Mouse (Mus musculus) heart, postnatal 36 days (tissue): Measurements from ENCODE around the gene Fcgrt. TPM values are rescaled to one million over a fixed set of nuclear protein-coding genes. Genes with fewer than 3 reads are reported as not detected.
A peak's percentile ranks its signal among the peaks of the same experiment; 100 is the strongest.
"Not testable (repeated sequence)": the region's sequence is repeated elsewhere in the genome, so short reads cannot be mapped to it uniquely, and the experiment has no call there.

Experiments
- DNase-seq, 2 experiments: peaks; one replicate each; pipeline ENCODE4 v3.0.0; 2021 to 2022
- intact Hi-C: fragments of 180-260 bp; cut with DNase I; formaldehyde crosslinking; loops from one replicate; pipeline ENCODE4 v1.15.1; 2025
- total RNA-seq, 2 experiments: library from RNA; stranded (reverse); gene quantifications; 2 replicates each; pipeline ENCODE4 v1.2.3; 2021

Gene Fcgrt
- total RNA-seq, 2 experiments from 2014 or later, result 77.1 to 84.5 TPM

DNA sequence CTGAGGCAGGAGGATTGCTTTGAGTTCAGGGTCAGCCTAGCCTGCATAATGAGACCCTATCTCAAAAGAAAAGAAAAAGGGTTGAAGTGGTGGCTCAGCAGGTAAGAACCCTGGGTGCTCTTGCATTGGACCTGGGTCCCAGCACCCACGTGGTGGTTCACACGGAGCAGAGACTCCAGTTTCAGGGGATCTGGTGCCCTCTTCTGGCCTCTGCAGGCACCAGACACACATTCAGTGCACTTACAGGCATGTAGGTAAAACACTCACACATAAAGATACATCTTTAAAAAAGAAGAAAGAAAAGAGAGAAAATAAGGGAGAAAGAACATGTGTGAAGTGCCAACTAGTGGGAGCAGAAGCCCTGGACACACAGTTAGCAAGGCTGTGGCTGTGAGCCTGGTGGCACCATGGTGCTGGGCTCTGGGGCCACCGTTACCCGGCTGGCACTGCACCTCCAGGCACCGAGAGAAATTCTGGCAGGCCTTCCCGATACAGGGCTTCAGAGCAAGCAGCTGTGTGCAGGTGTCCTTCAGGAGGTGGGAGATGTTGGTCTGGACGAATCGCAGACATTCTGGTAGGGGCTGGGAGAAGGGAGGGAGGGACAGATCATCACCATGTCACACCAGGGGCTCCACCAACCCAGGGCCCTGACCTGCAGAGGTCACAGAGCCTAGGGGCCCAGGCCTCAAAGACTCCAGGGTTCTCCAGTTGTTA lies 30.0 kb upstream of the Fcgrt start:
- DNase-seq, result no peak
- intact Hi-C loops, result no loop called here

DNA sequence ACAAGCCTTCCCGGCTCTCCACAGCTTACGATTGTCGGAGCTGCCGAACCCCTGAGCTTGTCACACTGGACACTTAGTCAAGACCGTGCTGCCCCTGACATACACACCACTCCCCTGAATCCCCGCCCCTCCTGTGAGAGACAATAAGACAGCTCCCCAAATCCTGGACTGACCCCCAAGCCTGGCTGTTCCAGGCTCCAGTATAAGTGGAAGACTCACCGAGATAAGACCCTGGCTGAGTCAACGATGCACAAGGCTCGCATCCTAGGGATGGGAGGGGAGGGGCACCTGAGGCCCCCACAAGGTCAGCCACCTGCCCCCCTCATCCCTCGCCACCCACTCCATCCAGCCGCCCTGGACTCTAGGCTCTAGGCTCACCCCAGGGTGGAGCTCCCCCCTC lies 28.2 kb upstream of the Fcgrt start:
- intact Hi-C loops, result no loop called here
- DNase-seq, result no peak

- DNase-seq, result no peak
These were observed 26.3 kb upstream of the Fcgrt start for GRCm38 (mm10) chr7:45129776-45130512.

GRCm38 (mm10) chr7:45129318-45129717 lies 25.7 kb upstream of the Fcgrt start:
- intact Hi-C loops, result no loop called here
- DNase-seq, result peak in 1 of 2 experiments; percentile 68

More at GRCm38 (mm10) chr7:45129776-45130512, 26.3 kb upstream of the Fcgrt start:
- intact Hi-C loops, result no loop called here

DNA sequence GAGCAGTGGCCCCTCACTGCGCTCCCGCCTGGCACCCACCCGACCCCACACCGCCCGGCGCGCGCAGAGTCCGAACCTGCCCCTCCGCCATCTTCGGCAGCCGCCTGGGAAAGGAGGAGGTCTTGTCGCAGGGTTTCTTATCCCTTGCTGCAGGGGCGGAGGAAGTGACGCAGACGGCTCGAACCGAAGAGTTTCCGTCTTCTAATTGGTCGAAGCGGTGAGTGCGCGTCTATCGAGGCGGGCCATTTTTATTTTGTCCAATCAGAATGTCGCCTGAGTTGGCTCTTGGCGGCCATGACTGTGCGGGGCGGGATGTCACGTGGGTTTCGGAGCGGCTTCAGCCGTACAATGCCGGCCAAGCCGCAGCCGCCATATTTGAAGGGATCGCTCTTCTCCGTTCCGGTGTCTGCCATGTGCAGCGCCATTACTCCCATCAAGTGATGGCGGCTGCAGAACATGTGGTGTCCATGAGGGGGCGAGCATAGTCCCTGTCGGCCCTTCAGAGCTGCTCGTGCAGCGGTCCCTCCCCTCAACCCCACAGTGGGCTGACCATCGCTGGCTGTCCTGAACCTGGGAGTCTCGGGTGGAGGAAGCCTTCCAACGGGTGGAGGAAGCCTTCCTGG lies 25.1 kb upstream of the Fcgrt start, which contains the start of gene Rpl13a:
Gene Rpl13a (minus strand): TSS at position 138 of the 623 bp plus-strand sequence.
- DNase-seq, result peak; percentile 96 to 98
- intact Hi-C loops, result loop anchor here (1.0 kb wide), 1 partner anchor 26 kb away; the partner anchor contains the start of genes Aldh16a1 and Pih1d1

- no peak for DNase-seq
- intact Hi-C loops, result loop anchor here (1.0 kb wide), 1 partner anchor 27 kb away; the partner anchor contains the start of genes Aldh16a1 and Pih1d1
These were observed 24.1 kb upstream of the Fcgrt start for GRCm38 (mm10) chr7:45127700-45128224.

DNA sequence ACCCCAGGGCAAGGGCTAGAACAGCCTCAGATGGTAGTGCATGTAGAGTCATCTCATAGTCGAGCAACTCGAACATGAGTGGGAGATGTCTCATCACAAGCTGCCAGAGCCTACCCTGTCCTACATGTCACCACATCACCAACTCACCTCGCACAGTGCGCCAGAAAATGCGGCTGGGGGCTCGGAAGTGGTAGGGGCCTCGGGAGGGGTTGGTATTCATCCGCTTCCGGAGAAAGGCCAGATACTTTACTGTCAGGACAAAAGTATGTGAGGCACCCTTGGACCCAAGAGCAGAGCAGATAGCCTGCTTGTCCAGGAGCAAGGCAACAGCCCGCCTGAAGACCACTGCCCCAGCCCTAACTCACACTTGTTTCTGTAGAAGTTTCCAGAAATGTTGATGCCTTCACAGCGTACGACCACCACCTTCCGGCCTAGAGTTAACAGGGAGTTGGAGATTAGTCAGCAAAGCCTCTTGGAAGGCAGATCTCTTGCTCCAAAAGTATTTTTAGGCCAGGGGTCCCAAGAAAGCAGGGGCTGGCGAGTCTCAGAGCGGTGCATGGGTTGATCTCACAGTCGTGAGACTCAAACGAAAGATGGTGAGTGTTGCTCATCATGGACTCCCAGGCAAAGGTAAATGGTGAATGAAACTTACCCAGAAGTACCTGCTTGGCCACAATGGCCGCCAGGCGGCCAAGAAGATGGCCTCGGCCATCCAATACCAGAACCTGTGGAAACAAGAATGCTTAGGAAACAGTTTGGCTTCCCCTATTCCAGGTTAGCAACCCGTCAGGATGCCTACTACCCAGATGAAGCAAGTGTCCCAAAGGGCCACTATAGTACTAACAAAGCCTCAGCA lies 23.4 kb upstream of the Fcgrt start:
- DNase-seq, result no peak
- intact Hi-C loops, result no loop called here

DNA sequence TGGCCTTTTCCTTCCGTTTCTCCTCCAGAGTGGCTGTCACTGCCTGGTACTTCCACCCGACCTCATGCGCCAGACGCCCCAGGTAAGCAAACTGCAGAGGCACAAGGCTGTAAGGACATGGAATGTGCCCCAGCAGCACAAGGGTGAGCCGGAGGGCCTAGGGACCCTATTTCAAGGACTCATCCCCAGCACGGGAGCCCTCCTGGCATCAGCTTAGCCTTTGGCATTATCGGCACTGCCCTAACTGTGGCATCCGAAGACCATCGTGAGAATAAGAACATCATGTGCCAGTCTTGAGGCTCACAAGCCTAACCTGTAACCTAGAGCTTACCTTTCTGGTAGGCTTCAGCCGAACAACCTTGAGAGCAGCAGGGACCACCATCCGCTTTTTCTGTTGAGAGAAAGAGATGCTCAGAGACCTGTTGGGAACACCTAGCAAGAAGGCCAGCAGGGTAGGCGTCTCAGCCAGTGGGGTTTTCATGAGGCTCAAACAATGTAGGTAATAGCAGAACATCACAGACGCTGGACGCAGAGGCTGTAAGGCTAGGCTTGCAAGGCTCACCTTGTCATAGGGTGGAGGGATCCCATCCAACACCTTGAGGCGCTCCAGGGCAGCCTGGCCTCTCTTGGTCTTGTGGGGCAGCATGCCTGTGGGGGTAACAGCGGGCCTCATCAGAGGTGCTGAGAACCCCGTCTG lies 22.6 kb upstream of the Fcgrt start:
- intact Hi-C loops, result no loop called here
- no peak for DNase-seq

- not testable (repeated sequence) for DNase-seq
These were observed 22.0 kb upstream of the Fcgrt start for GRCm38 (mm10) chr7:45125649-45126048.

GRCm38 (mm10) chr7:45125144-45125600 lies 21.5 kb upstream of the Fcgrt start:
- DNase-seq, result no peak
- intact Hi-C loops, result no loop called here

More at GRCm38 (mm10) chr7:45125649-45126048, 22.0 kb upstream of the Fcgrt start:
- intact Hi-C loops, result not testable (repeated sequence)

- intact Hi-C loops, result loop anchor here (5.0 kb wide), 3 partner anchors 42 to 142 kb away; partner anchors contain the start of genes Rras and Scaf1
- DNase-seq, result peak; percentile 97 to 98
These were observed 20.8 kb upstream of the Fcgrt start, which contains the start of gene Rps11 for GRCm38 (mm10) chr7:45124224-45125143. Rps11 (minus strand) TSS chr7:45124439.

GRCm38 (mm10) chr7:45123186-45123570 lies 19.5 kb upstream of the Fcgrt start:
- intact Hi-C loops, result loop anchor here (5.0 kb wide), 3 partner anchors 41 to 141 kb away; partner anchors contain the start of genes Rras and Scaf1
- no peak for DNase-seq

GRCm38 (mm10) chr7:45122561-45123185 lies 19.0 kb upstream of the Fcgrt start:
- no peak for DNase-seq
- intact Hi-C loops, result loop anchor here (5.0 kb wide), 3 partner anchors 40 to 140 kb away; partner anchors contain the start of genes Rras and Scaf1

DNA sequence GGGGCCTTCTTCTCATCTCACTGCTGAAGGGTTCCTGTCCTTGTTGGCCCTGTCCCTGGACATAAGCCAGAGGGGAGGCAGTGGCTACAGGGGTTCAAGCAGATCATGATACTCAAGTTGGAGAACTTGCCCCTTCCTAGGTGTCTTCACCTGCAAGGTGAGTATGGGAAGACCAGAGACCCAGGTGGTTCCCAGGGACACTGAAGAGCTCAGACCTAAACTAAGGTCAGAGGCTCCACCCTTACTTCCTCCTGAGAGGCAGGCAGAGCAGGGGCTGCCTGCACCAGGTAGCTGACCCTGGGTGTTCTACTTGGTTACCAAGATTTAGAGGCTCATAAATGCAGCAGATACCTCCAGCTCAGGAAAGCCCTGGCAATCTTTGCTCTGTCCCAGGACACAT lies 18.3 kb upstream of the Fcgrt start:
- DNase-seq, result no peak
- intact Hi-C loops, result loop anchor here (2.0 to 5.0 kb wide), 4 partner anchors 19 to 140 kb away; partner anchors contain the start of genes Fcgrt, Rras and Scaf1

DNA sequence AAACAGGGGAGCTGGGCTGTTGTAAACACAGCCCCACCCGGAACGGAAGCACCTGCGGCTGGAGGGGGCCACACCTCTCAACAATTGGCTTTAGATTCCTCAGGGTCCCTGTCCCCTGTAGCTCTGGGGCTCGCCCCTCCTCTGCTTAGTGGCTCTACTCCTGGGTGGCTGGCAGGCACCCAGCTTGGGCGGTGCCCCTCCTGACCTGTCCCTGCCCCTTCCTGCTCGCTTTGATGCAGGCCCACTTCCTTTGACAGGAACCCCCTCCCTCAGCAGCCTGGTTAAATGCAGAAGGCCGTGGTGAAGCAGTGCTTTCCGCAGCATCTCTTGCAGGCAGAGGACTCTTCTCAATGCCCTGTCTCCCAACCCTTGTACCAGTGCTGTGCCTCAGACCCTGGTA lies 17.8 kb upstream of the Fcgrt start:
- DNase-seq, result peak; percentile 68 to 71
- intact Hi-C loops, result loop anchor here (2.0 to 5.0 kb wide), 4 partner anchors 19 to 139 kb away; partner anchors contain the start of genes Fcgrt, Rras and Scaf1

GRCm38 (mm10) chr7:45119780-45120709 lies 16.4 kb upstream of the Fcgrt start:
- no peak for DNase-seq
- intact Hi-C loops, result loop anchor here (2.0 to 5.0 kb wide), 4 partner anchors 17 to 138 kb away; partner anchors contain the start of genes Fcgrt, Rras and Scaf1
